Mouse (Mus musculus) hindbrain, embryonic 10.5 days (tissue): Measurements from ENCODE around the gene Tcf12. TPM values are rescaled to one million over a fixed set of nuclear protein-coding genes. Genes with fewer than 3 reads are reported as not detected.

Experiments
- DNase-seq: peaks from one replicate; pipeline ENCODE4 v3.0.0-alpha.2; 2017; ENCODE audit warnings: low spot score
- H3K27ac ChIP-seq: fragments of 300-500 bp; sonication (generic); 2 replicates; pipeline ENCODE4 v1.5.1; 2016; ENCODE audit warnings: mild to moderate bottlenecking, moderate library complexity
- H3K27me3 ChIP-seq: fragments of 300-500 bp; sonication (generic); 2 replicates; pipeline ENCODE4 v1.6.1; 2016; ENCODE audit warnings: mild to moderate bottlenecking; ENCODE audit not compliant: poor library complexity, insufficient read depth, severe bottlenecking
- H3K36me3 ChIP-seq: fragments of 300-500 bp; sonication (generic); 2 replicates; pipeline ENCODE4 v1.6.1; 2016; ENCODE audit warnings: mild to moderate bottlenecking, moderate library complexity
- H3K4me1 ChIP-seq: fragments of 300-500 bp; sonication (generic); replicated peaks from 2 replicates; pipeline ENCODE4 v1.6.1; 2016; ENCODE audit warnings: mild to moderate bottlenecking
- H3K4me3 ChIP-seq: fragments of 300-500 bp; sonication (generic); 2 replicates; pipeline ENCODE4 v1.5.1; 2016; ENCODE audit warnings: mild to moderate bottlenecking, moderate library complexity
- H3K9me3 ChIP-seq: fragments of 300-500 bp; sonication (generic); 2 replicates; pipeline ENCODE4 v1.6.1; 2016; ENCODE audit warnings: mild to moderate bottlenecking, moderate library complexity
- WGBS: fragments of 180-500 bp; shearing (Covaris S2); methylation state at CpG from one replicate; pipeline ENCODE4 v1.1.7; 2016; 5-methylcytosine and 5-hydroxymethylcytosine counted together
- polyA plus RNA-seq: library from polyadenylated mRNA; unstranded; fragments of >200 nt; fragmentation: Nextera tagmentation; extraction: Ambion mirVana; gene quantifications from 2 replicates; pipeline ENCODE4 v1.2.1, GENCODE M21; 2016

Gene Tcf12
- polyA plus RNA-seq, 1 experiment from 2014 or later, result 144 TPM

DNA sequence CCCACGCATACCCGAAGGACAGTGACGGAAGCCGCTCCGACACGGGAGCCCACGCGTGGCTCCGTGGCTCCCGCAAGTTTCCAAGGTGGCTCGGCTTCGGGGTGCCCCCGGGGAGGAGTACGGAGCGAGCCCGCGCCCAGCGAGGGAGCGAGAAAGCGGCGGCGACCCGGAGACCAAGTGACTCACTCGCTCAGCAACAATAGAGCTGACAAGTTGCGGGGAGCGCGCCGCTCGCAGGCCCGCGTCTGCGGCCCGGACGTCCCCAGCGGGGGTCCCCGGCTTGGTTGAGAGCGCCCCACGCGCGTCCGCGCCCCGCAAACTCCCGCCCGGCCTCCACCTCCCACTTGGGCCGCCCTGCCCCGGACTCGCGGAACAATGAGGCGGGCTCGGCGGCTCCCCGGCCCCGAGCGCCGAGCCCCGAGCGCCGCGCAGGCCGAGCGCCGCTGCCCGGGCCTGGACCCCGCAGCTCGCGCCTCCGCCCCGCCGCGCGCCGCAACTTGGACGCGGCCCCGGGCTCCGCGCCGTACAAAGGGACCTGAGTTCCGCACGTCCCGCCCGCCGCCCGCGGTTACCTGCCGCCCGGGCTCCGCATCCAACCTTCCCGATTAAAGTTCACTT lies 558 bp downstream of the Tcf12 start:
- Histone ChIP-seq H3K4me3 (peak overlapping the region; percentile 95), H3K9me3 (no peaks in the 10 kb centered on the region), H3K27me3 (peaks cover 8% of the 10 kb centered on the region), H3K36me3 (peaks cover 21% of the 10 kb centered on the region), H3K4me1 (peaks cover 29% of the 10 kb centered on the region), H3K27ac (peak overlapping the region; percentile 100)
- DNase-seq, result peak; percentile 75
- under 1% methylated on average over 90 of the region's 90 CpGs for WGBS

DNA sequence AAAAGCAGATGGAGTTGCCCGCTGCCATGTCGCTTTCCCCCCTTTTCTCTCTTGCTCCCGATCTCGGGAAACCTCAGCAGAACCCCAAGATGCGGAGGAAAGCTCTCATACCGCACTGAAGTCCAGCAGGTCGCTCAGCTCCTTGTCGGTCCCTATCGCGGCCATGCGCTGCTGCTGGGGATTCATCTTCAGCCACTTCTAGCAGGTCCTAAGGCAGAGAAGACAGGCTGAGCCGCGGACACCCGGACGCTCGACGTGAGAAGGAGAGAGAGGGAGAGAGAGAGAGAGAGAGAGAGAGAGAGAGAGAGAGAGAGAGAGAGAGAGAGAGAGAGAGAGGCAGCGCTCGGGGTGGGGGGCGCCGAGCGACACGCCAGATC lies 1.1 kb downstream of the Tcf12 start:
- Histone ChIP-seq H3K9me3 (no peaks in the 10 kb centered on the region), H3K27ac (peak overlapping the region; percentile 100), H3K36me3 (peaks cover 24% of the 10 kb centered on the region), H3K4me3 (peak overlapping the region; percentile 95), H3K27me3 (peaks cover 8% of the 10 kb centered on the region), H3K4me1 (peaks cover 29% of the 10 kb centered on the region)
- under 1% methylated on average over 23 of the region's 23 CpGs for WGBS
- peak; percentile 57 for DNase-seq

DNA sequence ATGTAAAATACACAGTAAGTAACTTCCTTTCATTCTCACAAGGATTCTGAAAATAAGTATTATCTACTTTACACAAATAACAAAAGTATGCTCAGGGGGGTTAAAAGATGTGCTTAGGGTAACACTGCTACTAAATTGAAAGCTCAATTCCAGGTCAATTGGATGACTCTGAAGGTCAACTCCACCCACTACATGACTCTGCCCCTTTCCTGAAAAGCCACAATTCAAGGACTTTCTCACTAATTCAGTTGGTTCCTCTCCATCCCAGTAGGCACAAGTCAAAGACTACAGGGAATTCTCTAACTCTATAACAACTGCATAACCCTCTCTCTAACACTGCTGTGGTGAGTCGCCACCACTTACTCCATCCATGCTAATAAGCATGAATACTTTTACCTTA lies 8.2 kb downstream of the Tcf12 start:
- H3K36me3 ChIP-seq, result peaks cover 69% of the 10 kb centered on the region
- H3K4me1 ChIP-seq, result peaks cover 9% of the 10 kb centered on the region; the same call in 1 of the 2 replicates
- 96% methylated on average over 1 of the region's 1 CpGs for WGBS
- no peak for DNase-seq
- no peak overlapping the region for H3K27ac ChIP-seq
- H3K9me3 ChIP-seq, result no peaks in the 10 kb centered on the region
- no peaks in the 10 kb centered on the region for H3K27me3 ChIP-seq
- no peak overlapping the region for H3K4me3 ChIP-seq

DNA sequence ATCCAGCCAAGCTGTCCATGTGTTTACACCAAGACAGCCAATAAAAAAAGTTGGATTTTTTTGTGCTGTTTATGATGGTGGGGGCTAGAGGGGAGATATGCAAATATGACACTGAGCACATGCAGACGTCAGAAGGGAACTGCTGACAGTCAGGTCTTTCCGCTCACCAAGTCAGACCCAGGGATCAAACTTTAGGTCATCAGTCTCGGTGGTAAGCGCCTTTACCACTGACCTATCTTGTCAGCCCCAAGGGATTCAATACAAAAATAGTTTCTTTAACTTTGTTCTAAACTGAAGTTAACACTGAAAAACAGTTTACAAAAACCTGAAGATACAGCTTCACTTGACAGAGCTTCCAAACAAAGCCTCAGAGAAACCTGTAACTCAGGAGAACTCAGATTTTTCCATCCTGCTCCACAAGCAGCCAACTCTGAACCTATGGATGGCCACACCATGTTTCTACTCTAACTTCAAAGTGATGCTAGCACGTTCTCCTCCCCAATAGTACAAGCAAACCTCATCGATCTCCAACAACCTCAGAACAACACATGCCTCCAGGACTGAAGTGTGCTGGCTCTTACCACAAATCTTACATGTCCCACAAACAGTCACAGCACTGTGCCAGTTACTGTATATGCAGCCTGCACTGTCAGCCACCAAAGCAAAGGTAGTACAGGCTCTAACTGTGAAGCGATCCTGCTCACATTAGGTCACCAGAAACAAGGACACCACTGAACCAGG lies 11.6 kb downstream of the Tcf12 start:
- Histone ChIP-seq H3K9me3 (no peaks in the 10 kb centered on the region), H3K36me3 (peaks cover 67% of the 10 kb centered on the region), H3K4me3 (no peak overlapping the region), H3K4me1 (no peaks in the 10 kb centered on the region), H3K27ac (no peak overlapping the region), H3K27me3 (no peaks in the 10 kb centered on the region)
- 81% methylated on average over 7 of the region's 7 CpGs for WGBS
- DNase-seq, result no peak

DNA sequence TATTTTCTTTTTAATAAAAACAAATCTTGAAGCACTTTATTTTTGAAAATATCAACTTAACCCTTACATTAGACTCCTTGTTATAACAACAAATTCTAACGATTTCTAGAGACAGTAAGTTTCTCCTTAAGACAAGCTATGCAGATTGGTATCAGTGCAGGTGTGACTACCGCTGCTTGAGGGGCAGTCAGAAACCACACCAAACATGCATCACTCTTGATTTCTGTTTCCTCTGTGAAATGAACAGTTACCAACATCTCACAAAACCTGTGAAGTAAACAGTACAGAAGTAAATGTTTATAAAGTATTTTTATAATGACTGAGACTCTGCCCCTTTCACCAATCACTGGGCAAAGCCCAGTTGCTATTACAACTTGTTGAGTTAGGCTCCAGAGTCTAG lies 13.6 kb downstream of the Tcf12 start:
- Histone ChIP-seq H3K27me3 (no peaks in the 10 kb centered on the region), H3K36me3 (peaks cover 50% of the 10 kb centered on the region), H3K4me1 (no peaks in the 10 kb centered on the region), H3K9me3 (no peaks in the 10 kb centered on the region), H3K27ac (no peak overlapping the region), H3K4me3 (no peak overlapping the region)
- 94% methylated on average over 2 of the region's 2 CpGs for WGBS
- no peak for DNase-seq

DNA sequence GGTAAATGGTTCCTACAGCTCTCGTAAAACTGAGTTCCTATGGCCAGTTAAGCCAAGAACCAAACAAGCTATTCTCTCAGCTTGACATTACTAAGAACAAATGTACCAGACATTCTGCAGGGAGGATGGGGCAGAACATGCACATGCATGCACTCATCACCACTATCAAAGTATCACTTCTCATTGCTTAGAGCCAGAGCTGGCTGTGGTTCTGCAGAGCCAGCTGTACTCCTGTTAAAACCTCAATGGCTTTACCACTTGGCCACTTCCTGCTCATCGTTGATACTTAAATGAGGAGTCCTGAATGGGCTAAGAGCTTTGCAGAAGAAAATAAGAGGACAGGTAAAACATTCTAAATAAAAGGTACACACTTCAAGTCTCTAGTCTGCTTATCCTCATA lies 14.6 kb downstream of the Tcf12 start:
- WGBS, result 97% methylated on average over 2 of the region's 2 CpGs
- H3K36me3 ChIP-seq, result peaks cover 41% of the 10 kb centered on the region
- no peaks in the 10 kb centered on the region for H3K9me3 ChIP-seq
- no peak overlapping the region for H3K27ac ChIP-seq
- H3K4me3 ChIP-seq, result no peak overlapping the region
- DNase-seq, result no peak
- no peaks in the 10 kb centered on the region for H3K4me1 ChIP-seq
- no peaks in the 10 kb centered on the region for H3K27me3 ChIP-seq

- 91% methylated on average over 5 of the region's 5 CpGs for WGBS
- Histone ChIP-seq H3K36me3 (peaks cover 24% of the 10 kb centered on the region), H3K27me3 (no peaks in the 10 kb centered on the region), H3K4me1 (no peaks in the 10 kb centered on the region), H3K9me3 (no peaks in the 10 kb centered on the region), H3K27ac (no peak overlapping the region), H3K4me3 (no peak overlapping the region)
- no peak for DNase-seq
Measured at GRCm38 (mm10) chr9:72094675-72095074, 17.0 kb downstream of the Tcf12 start.

GRCm38 (mm10) chr9:72092191-72092590 lies 19.5 kb downstream of the Tcf12 start:
- DNase-seq, result no peak
- WGBS, result 91% methylated on average over 1 of the region's 1 CpGs
- Histone ChIP-seq H3K4me1 (no peaks in the 10 kb centered on the region), H3K9me3 (no peaks in the 10 kb centered on the region), H3K27me3 (no peaks in the 10 kb centered on the region), H3K27ac (no peak overlapping the region), H3K36me3 (peaks cover 12% of the 10 kb centered on the region), H3K4me3 (no peak overlapping the region)

GRCm38 (mm10) chr9:72088893-72089611 lies 22.6 kb downstream of the Tcf12 start:
- DNase-seq, result no peak
- Histone ChIP-seq H3K4me1 (no peaks in the 10 kb centered on the region; the same call in 1 of the 2 replicates), H3K36me3 (0 out of 2 replicates have a peak, but pooled peaks cover 4% of the 10 kb centered on the region), H3K4me3 (no peak overlapping the region), H3K27me3 (no peaks in the 10 kb centered on the region), H3K9me3 (no peaks in the 10 kb centered on the region), H3K27ac (no peak overlapping the region)
- 90% methylated on average over 3 of the region's 3 CpGs for WGBS

GRCm38 (mm10) chr9:72085017-72085416 lies 26.7 kb downstream of the Tcf12 start:
- Histone ChIP-seq H3K4me1 (no peaks in the 10 kb centered on the region; the same call in 1 of the 2 replicates), H3K9me3 (no peaks in the 10 kb centered on the region), H3K27ac (no peak overlapping the region), H3K4me3 (no peak overlapping the region), H3K36me3 (0 out of 2 replicates have a peak, but pooled peaks cover 4% of the 10 kb centered on the region), H3K27me3 (no peaks in the 10 kb centered on the region)
- WGBS, result 74% methylated on average over 3 of the region's 3 CpGs
- DNase-seq, result no peak

GRCm38 (mm10) chr9:72084131-72084530 lies 27.5 kb downstream of the Tcf12 start:
- no peak for DNase-seq
- Histone ChIP-seq H3K27me3 (no peaks in the 10 kb centered on the region), H3K4me3 (no peak overlapping the region), H3K36me3 (0 out of 2 replicates have a peak, but pooled peaks cover 4% of the 10 kb centered on the region), H3K9me3 (no peaks in the 10 kb centered on the region), H3K4me1 (no peaks in the 10 kb centered on the region; the same call in 1 of the 2 replicates), H3K27ac (no peak overlapping the region)

DNA sequence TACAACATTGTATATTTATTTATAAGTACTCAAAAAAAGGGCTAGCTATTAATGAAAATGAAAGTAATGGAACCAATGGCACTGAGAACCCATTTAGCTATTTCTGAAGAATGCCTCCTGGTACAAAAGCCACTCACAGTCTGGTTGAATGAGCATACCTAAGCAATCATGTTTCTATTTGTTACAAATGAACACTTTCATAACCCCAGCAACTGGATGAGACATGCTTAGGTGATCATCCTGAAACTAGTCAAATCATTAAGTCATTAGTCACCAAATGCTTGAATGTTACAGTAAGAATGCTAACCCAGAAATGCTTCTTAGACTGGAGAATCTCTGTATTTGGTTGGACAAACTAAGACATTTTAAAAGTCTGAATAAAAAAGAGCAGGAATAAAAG lies 35.5 kb downstream of the Tcf12 start:
- H3K9me3 ChIP-seq, result no peaks in the 10 kb centered on the region
- no peaks in the 10 kb centered on the region for H3K36me3 ChIP-seq
- no peaks in the 10 kb centered on the region for H3K27me3 ChIP-seq
- 0 out of 2 replicates have a peak, but pooled peaks cover 2% of the 10 kb centered on the region for H3K4me1 ChIP-seq
- no peak overlapping the region for H3K27ac ChIP-seq
- DNase-seq, result no peak
- no peak overlapping the region for H3K4me3 ChIP-seq

GRCm38 (mm10) chr9:72066151-72066550 lies 45.5 kb downstream of the Tcf12 start:
- no peaks in the 10 kb centered on the region for H3K4me1 ChIP-seq
- no peak overlapping the region for H3K4me3 ChIP-seq
- peaks cover 7% of the 10 kb centered on the region for H3K36me3 ChIP-seq
- H3K27ac ChIP-seq, result no peak overlapping the region
- no peak for DNase-seq
- no peaks in the 10 kb centered on the region for H3K9me3 ChIP-seq
- H3K27me3 ChIP-seq, result no peaks in the 10 kb centered on the region
